Mouse (Mus musculus): ENCODE results near the gene Tfpt. TPM values are rescaled to one million over a fixed set of nuclear protein-coding genes. Genes with fewer than 3 reads are reported as not detected.
A peak's percentile ranks its signal among the peaks of the same experiment; 100 is the strongest.

Tfpt gene
- polyA plus RNA-seq, 1 experiment from 2014 or later = 15.1 TPM

GRCm38 (mm10) chr7:3594686-3595085 lies 35.0 kb downstream of the Tfpt start:
- H3K4me3 ChIP-seq = peak overlapping the region; percentile 37
- H3K4me2 ChIP-seq = peak overlapping the region; percentile 56
- no peak overlapping the region for H3K27ac ChIP-seq (replicated peaks)
- no peaks in the 10 kb centered on the region for H3K36me3 ChIP-seq
- no peaks in the 10 kb centered on the region for H3K4me1 ChIP-seq
- no peak for ATAC-seq (ENCODE audit: extremely low read depth, insufficient number of reproducible peaks, low FRiP score, low TSS enrichment)
- H3K27me3 ChIP-seq (replicated peaks) = no peaks in the 10 kb centered on the region
- H3K9ac ChIP-seq = no peak overlapping the region; the same call in 1 of the 2 replicates
- WGBS = 14% methylated on average over 5 of the region's 5 CpGs
- no peaks in the 10 kb centered on the region for H3K9me3 ChIP-seq

GRCm38 (mm10) chr7:3593855-3594254 lies 35.9 kb downstream of the Tfpt start:
- Histone ChIP-seq H3K9me3 (no peaks in the 10 kb centered on the region), H3K4me2 (no peak overlapping the region), H3K27ac (replicated peaks) (no peak overlapping the region), H3K27me3 (replicated peaks) (no peaks in the 10 kb centered on the region), H3K9ac (no peak overlapping the region), H3K4me1 (no peaks in the 10 kb centered on the region), H3K4me3 (no peak overlapping the region), H3K36me3 (no peaks in the 10 kb centered on the region)
- no peak for ATAC-seq (ENCODE audit: extremely low read depth, insufficient number of reproducible peaks, low FRiP score, low TSS enrichment)

GRCm38 (mm10) chr7:3591534-3591933 lies 38.2 kb downstream of the Tfpt start:
- no peak overlapping the region for H3K4me2 ChIP-seq
- ATAC-seq (ENCODE audit: extremely low read depth, insufficient number of reproducible peaks, low FRiP score, low TSS enrichment) = no peak
- H3K4me3 ChIP-seq = no peak overlapping the region
- H3K9me3 ChIP-seq = no peaks in the 10 kb centered on the region
- H3K9ac ChIP-seq = no peak overlapping the region
- 42% methylated on average over 1 of the region's 1 CpGs for WGBS
- no peak overlapping the region for H3K27ac ChIP-seq (replicated peaks)
- H3K27me3 ChIP-seq (replicated peaks) = no peaks in the 10 kb centered on the region
- no peaks in the 10 kb centered on the region for H3K4me1 ChIP-seq
- H3K36me3 ChIP-seq = no peaks in the 10 kb centered on the region

DNA sequence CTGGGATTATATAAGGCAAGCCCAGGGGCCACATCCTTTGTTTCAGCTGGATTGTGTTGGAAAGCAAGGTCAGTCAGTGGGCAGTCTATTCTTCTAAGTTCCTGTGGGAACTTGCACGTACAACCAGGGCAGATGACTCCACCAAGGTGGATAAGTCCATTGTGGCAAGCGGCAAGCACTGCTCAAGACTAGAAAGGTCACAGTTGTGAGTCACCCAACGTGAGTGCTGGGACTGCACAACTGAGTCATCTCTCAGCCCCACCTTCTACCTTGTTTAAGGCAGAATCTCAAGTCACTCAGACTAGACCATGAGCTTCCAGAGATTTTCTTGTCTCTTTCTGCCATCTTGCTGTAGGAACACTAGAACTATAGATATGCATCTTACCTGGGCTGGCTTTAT lies 39.2 kb downstream of the Tfpt start:
- Histone ChIP-seq H3K27me3 (replicated peaks) (no peaks in the 10 kb centered on the region), H3K4me1 (peaks cover 4% of the 10 kb centered on the region; the same call in 1 of the 2 replicates), H3K4me2 (no peak overlapping the region), H3K4me3 (no peak overlapping the region), H3K9me3 (no peaks in the 10 kb centered on the region), H3K36me3 (no peaks in the 10 kb centered on the region), H3K9ac (no peak overlapping the region), H3K27ac (replicated peaks) (no peak overlapping the region)
- 75% methylated on average over 3 of the region's 3 CpGs for WGBS
- ATAC-seq (ENCODE audit: extremely low read depth, insufficient number of reproducible peaks, low FRiP score, low TSS enrichment) = no peak

GRCm38 (mm10) chr7:3587292-3587691 lies 42.4 kb downstream of the Tfpt start:
- no peak overlapping the region for H3K4me2 ChIP-seq
- H3K9ac ChIP-seq = no peak overlapping the region
- no peak for ATAC-seq (ENCODE audit: extremely low read depth, insufficient number of reproducible peaks, low FRiP score, low TSS enrichment)
- WGBS = 68% methylated on average over 1 of the region's 1 CpGs
- H3K4me3 ChIP-seq = no peak overlapping the region
- H3K9me3 ChIP-seq = no peaks in the 10 kb centered on the region
- H3K36me3 ChIP-seq = no peaks in the 10 kb centered on the region
- no peaks in the 10 kb centered on the region for H3K27me3 ChIP-seq (replicated peaks)
- H3K27ac ChIP-seq (replicated peaks) = no peak overlapping the region
- H3K4me1 ChIP-seq = peaks cover 4% of the 10 kb centered on the region; the same call in 1 of the 2 replicates

DNA sequence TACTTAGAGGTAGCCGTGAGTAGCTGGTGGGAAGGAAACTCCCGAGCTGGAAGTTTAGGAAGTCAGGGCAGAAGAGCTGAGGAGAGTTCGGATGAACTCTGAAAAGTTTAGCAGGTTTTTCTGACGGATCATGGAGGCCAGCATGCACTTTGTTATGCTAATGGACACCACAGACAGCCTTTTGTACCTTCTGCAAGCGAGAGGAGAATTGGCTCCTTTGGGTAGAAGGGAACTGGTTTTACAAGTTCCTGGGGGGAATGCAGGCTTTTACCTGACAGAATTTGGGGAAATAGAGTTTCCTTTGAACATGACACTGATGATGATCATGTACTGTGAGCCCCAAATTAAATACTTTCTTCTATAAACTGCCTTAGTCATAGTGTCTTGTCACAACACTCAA lies 43.5 kb downstream of the Tfpt start:
- Histone ChIP-seq H3K4me2 (no peak overlapping the region), H3K9me3 (peaks cover 5% of the 10 kb centered on the region; the same call in 1 of the 2 replicates), H3K9ac (no peak overlapping the region), H3K27ac (replicated peaks) (no peak overlapping the region), H3K36me3 (no peaks in the 10 kb centered on the region), H3K27me3 (replicated peaks) (no peaks in the 10 kb centered on the region), H3K4me3 (no peak overlapping the region), H3K4me1 (peaks cover 4% of the 10 kb centered on the region; the same call in 1 of the 2 replicates)
- no peak for ATAC-seq (ENCODE audit: extremely low read depth, insufficient number of reproducible peaks, low FRiP score, low TSS enrichment)
- 5% methylated on average over 5 of the region's 5 CpGs for WGBS

DNA sequence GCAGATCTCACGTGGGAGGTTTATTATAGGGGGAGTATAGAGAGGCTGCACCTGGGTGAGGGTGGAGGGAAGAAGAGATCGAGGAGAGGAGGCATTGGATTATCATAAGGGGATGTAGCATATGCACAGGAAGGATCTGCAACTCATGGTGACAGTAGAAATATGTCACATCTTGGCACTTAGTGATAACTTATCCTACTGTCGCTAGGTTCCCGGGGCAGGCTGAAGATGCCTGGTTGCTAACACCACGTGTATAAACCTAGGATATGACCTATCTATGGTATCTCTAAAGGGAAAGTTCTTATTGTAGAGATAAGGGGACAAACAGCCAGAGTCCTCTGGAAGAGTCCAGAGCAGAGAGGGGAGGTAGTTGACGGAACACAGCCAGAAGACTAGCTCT lies 44.0 kb downstream of the Tfpt start:
- Histone ChIP-seq H3K27me3 (replicated peaks) (no peaks in the 10 kb centered on the region), H3K9me3 (peaks cover 5% of the 10 kb centered on the region; the same call in 1 of the 2 replicates), H3K36me3 (no peaks in the 10 kb centered on the region), H3K9ac (no peak overlapping the region), H3K27ac (replicated peaks) (no peak overlapping the region), H3K4me2 (no peak overlapping the region), H3K4me1 (peaks cover 4% of the 10 kb centered on the region; the same call in 1 of the 2 replicates), H3K4me3 (no peak overlapping the region)
- ATAC-seq (ENCODE audit: extremely low read depth, insufficient number of reproducible peaks, low FRiP score, low TSS enrichment) = no peak
- 2% methylated on average over 6 of the region's 6 CpGs for WGBS

DNA sequence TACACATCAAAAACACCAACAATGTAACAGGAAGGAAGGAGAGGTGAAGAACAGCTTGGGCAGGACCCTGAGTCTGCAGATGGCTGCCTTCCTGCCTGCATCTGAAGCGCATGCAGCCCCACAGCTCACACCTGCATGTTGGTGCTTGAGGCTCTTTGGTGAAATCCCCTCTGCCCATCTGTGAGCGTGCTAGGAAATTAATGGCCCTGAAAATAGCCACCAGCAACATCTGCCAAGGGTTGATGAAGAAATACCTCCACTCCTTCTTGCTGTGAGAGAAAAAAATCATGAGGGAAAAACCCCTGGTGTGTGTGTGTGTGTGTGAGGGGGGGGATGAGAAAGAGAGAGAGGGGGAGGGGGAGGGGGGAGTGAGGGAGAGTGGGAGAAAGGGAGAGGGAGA lies 49.7 kb downstream of the Tfpt start:
- Histone ChIP-seq H3K4me1 (no peaks in the 10 kb centered on the region), H3K4me3 (no peak overlapping the region), H3K27me3 (replicated peaks) (no peaks in the 10 kb centered on the region), H3K36me3 (no peaks in the 10 kb centered on the region), H3K4me2 (no peak overlapping the region), H3K9me3 (peaks cover 5% of the 10 kb centered on the region; the same call in 1 of the 2 replicates), H3K9ac (no peak overlapping the region), H3K27ac (replicated peaks) (no peak overlapping the region)
- ATAC-seq (ENCODE audit: extremely low read depth, insufficient number of reproducible peaks, low FRiP score, low TSS enrichment) = no peak
- 53% methylated on average over 2 of the region's 2 CpGs for WGBS

DNA sequence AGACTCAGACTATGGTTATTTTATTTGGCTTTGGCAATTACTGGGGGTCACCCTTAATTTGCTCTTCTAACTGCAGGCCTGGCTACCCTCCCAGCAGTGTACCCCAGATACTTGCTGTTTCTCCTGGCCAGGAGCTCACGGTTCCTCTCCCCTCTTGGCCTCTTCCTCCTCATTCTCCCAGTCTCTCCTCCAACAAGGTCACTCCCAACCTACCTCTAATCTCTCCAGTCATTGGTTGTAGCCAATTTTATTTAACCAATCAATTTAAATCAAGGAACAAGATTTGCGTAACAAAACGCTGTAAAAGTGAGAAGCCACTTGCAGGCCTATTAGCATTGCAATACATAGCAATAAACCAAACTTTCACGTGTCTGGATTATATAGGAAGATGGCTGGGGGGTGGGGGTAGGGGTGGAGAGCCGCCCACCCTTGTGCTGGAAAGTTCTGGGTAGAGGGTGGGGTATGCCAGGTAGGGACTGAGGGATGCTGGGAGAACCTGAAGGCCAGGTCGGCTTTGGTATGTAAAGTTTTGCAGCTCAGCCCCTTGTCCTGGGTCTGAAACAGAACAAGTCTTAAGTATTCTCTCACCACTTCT lies 50.7 kb downstream of the Tfpt start:
- no peak for ATAC-seq (ENCODE audit: extremely low read depth, insufficient number of reproducible peaks, low FRiP score, low TSS enrichment)
- H3K36me3 ChIP-seq = no peaks in the 10 kb centered on the region
- H3K4me3 ChIP-seq = no peak overlapping the region
- H3K4me1 ChIP-seq = no peaks in the 10 kb centered on the region
- H3K27me3 ChIP-seq (replicated peaks) = no peaks in the 10 kb centered on the region
- 63% methylated on average over 6 of the region's 6 CpGs for WGBS
- H3K9me3 ChIP-seq = peaks cover 5% of the 10 kb centered on the region; the same call in 1 of the 2 replicates
- H3K27ac ChIP-seq (replicated peaks) = no peak overlapping the region
- H3K4me2 ChIP-seq = no peak overlapping the region
- no peak overlapping the region for H3K9ac ChIP-seq

DNA sequence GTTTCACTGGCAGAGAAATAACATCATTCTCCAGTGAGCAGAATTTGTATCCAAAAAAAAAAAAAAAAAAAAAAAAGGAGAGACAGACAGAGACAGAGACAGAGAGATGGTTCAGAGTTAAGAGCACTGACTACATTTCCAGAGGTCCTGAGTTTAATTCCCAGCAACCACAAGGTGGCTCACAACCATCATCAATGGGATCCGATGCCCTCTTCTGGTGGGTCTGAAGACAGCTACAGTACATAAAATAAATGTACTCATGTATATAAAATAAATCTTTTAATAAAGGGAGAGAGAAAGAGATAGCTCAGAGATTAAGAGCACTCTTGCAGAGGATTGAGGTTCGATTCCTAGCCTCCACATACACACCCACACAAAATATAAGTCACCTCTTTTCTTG lies 51.5 kb downstream of the Tfpt start:
- ATAC-seq (ENCODE audit: extremely low read depth, insufficient number of reproducible peaks, low FRiP score, low TSS enrichment) = no peak
- no peaks in the 10 kb centered on the region for H3K36me3 ChIP-seq
- H3K27ac ChIP-seq (replicated peaks) = no peak overlapping the region
- H3K9ac ChIP-seq = no peak overlapping the region
- 66% methylated on average over 2 of the region's 2 CpGs for WGBS
- H3K27me3 ChIP-seq (replicated peaks) = no peaks in the 10 kb centered on the region
- H3K4me2 ChIP-seq = no peak overlapping the region
- no peak overlapping the region for H3K4me3 ChIP-seq
- no peaks in the 10 kb centered on the region for H3K4me1 ChIP-seq
- peaks cover 5% of the 10 kb centered on the region; the same call in 1 of the 2 replicates for H3K9me3 ChIP-seq

DNA sequence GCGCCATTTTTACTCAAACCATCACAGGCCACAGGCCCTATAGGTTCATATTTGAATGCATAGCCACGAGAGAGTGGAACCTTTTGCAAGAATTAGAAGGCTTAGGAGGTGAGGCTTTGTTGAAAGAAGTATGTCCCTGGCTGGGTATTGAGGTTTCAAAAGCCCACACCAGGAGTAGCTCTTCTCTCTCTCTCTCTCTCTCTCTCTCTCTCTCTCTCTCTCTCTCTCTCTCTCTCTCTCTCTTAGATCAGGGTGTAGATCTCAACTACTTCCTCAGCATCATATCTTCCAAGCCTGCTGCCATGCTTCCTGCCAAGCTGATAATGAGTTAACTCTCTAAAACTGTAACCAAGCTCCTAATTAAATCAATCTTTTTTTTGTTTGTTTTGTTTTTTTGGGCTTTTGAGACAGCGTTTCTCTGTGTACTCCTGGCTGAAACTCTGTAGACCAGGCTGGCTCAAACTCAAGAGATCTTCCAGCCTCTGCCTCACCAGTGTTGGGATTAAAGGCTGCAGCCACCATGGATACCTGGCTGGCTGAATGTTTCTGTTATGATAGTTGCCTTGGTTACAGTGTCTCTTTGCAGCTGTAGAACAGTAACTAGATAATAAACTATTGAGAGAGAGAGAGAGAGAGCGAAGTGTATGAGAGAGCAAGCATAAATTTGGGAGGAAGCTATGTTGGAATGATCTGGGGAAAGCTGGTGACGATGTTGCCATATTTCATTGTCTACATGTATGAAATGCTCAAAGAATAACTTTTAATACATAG lies 53.2 kb downstream of the Tfpt start:
- Histone ChIP-seq H3K4me1 (no peaks in the 10 kb centered on the region), H3K9me3 (peaks cover 2% of the 10 kb centered on the region; the same call in 1 of the 2 replicates), H3K27me3 (replicated peaks) (no peaks in the 10 kb centered on the region), H3K36me3 (no peaks in the 10 kb centered on the region), H3K27ac (replicated peaks) (no peak overlapping the region), H3K4me3 (no peak overlapping the region), H3K9ac (no peak overlapping the region), H3K4me2 (no peak overlapping the region)
- no peak for ATAC-seq (ENCODE audit: extremely low read depth, insufficient number of reproducible peaks, low FRiP score, low TSS enrichment)
- WGBS = 69% methylated on average over 5 of the region's 5 CpGs

DNA sequence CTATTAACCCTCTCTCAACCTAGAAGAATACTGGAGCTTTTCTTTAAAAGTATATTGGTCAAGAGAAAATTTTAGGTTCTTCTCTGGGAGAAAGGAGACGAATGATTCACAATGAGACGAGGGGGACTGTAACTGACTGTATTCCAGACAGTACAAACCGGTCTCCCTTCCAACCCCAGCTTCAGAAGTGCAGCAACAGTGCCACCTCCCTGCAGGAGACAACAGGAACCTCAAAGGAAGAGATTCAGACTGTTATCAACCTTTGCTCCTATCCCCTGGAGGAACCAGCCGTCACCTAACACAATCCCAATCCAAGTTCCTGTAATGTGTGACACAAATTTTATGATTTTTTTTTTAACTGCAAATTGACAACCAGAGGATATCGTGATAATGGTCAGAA lies 55.5 kb downstream of the Tfpt start:
- no peaks in the 10 kb centered on the region for H3K36me3 ChIP-seq
- 42% methylated on average over 5 of the region's 5 CpGs for WGBS

More for the DNA sequence above, 55.5 kb downstream of the Tfpt start:
- Histone ChIP-seq H3K9ac (no peak overlapping the region), H3K27me3 (replicated peaks) (no peaks in the 10 kb centered on the region), H3K9me3 (no peaks in the 10 kb centered on the region), H3K4me3 (no peak overlapping the region), H3K4me1 (no peaks in the 10 kb centered on the region), H3K4me2 (no peak overlapping the region), H3K27ac (replicated peaks) (no peak overlapping the region)
- no peak for ATAC-seq (ENCODE audit: extremely low read depth, insufficient number of reproducible peaks, low FRiP score, low TSS enrichment)

Data from heart, embryonic 13.5 days (tissue).